Mouse (Mus musculus): ENCODE measurements at regions not wholly inside any gene's neighbourhood (a gene's known extent, or its start where the extent isn't known, plus 50 kb on each side); places are given as distances from the start of the nearest gene placed in this dataset.

DNA sequence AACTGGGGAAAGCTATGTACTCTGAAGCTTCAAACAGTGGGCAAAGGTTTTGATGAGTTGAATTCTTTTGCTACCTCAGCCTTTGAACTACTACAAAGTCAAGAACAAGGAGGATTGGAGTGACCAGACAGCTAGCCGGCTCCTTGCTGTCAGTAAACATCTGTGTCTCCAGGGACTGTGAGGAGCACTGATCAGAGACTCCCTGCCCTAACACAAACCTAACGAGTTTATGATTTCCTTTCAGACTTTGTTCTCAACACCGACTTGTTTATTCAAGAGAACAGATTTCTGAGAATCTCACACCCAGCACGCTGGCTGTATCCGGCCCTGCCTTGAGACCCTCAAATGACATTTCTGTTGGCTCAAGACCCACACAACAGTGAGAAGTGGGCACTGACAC, 154.4 kb downstream of the Irs2 start:
- Histone ChIP-seq H3K36me3 (ENCODE audit: control insufficient read depth, insufficient read depth, low read length) (no peaks in the 10 kb centered on the region), H3K9ac (replicated peaks; ENCODE audit: low read depth, low read length) (no peak overlapping the region), H3K4me3 (ENCODE audit: low read depth, low read length) (no peak overlapping the region), H3K9me3 (ENCODE audit: control insufficient read depth, low read length) (no peaks in the 10 kb centered on the region), H3K4me2 (ENCODE audit: low read depth, low read length) (no peak overlapping the region), H3K4me1 (ENCODE audit: control insufficient read depth, insufficient read depth, low read length) (no peaks in the 10 kb centered on the region), H3K27ac (ENCODE audit: low read depth, low read length) (no peak overlapping the region), H3K27me3 (ENCODE audit: control insufficient read depth, insufficient read depth, low read length) (no peaks in the 10 kb centered on the region)
- no peak for ATAC-seq (ENCODE audit: low read depth)
- 80% methylated on average over 5 of the region's 5 CpGs for WGBS

DNA sequence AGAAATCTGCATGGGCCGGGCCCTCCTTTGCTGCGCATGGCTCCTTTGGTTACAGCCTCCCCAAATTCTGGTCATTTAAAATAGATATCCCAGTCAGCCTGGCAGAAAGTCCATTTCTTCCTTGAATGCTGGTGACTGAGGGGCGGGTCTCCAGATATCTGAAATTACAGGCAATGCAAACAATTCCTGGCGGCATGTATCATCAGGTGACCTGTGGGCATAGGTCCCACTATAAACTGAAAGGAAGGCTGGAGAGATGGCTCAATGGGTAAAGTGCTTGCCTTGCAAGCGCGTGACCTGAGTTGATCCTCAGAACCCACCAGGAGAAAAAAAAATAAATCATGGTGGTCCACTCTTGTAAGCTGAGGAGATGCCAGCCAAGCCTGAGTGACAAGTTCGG, 158.3 kb downstream of the Irs2 start:
- Histone ChIP-seq H3K36me3 (ENCODE audit: control insufficient read depth, insufficient read depth, low read length) (no peaks in the 10 kb centered on the region), H3K4me3 (ENCODE audit: low read depth, low read length) (no peak overlapping the region), H3K27ac (ENCODE audit: low read depth, low read length) (no peak overlapping the region), H3K4me2 (ENCODE audit: low read depth, low read length) (no peak overlapping the region), H3K27me3 (ENCODE audit: control insufficient read depth, insufficient read depth, low read length) (no peaks in the 10 kb centered on the region), H3K9ac (replicated peaks; ENCODE audit: low read depth, low read length) (no peak overlapping the region), H3K4me1 (ENCODE audit: control insufficient read depth, insufficient read depth, low read length) (no peaks in the 10 kb centered on the region), H3K9me3 (ENCODE audit: control insufficient read depth, low read length) (no peaks in the 10 kb centered on the region)
- 91% methylated on average over 7 of the region's 7 CpGs for WGBS
- ATAC-seq (ENCODE audit: low read depth): no peak

DNA sequence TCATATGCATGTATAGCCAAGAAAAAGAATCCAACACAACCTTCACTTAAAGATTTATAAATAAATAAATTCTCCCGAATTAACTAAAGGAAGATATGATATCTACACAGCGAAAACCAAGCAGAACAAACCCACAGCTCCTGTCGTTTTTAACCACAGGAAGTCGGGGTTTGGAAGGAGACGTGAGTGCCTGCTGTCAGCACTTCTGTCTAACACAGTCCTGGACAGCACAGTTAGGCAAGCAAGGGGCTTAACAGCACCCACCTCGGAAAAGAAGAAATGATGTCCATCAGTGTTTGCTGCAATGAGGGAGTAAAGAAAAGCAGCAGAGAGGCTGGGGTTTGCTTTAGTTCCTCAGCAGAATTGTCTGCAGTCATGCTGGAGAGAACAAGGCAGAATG, 162.7 kb downstream of the Irs2 start:
- no peak overlapping the region for H3K9ac ChIP-seq (replicated peaks; ENCODE audit: low read depth, low read length)
- 67% methylated on average over 6 of the region's 6 CpGs for WGBS
- H3K4me1 ChIP-seq (ENCODE audit: control insufficient read depth, insufficient read depth, low read length): no peaks in the 10 kb centered on the region
- no peak overlapping the region for H3K4me3 ChIP-seq (ENCODE audit: low read depth, low read length)
- no peak overlapping the region for H3K4me2 ChIP-seq (ENCODE audit: low read depth, low read length)
- H3K36me3 ChIP-seq (ENCODE audit: control insufficient read depth, insufficient read depth, low read length): no peaks in the 10 kb centered on the region
- H3K9me3 ChIP-seq (ENCODE audit: control insufficient read depth, low read length): no peaks in the 10 kb centered on the region
- no peak for ATAC-seq (ENCODE audit: low read depth)
- no peaks in the 10 kb centered on the region for H3K27me3 ChIP-seq (ENCODE audit: control insufficient read depth, insufficient read depth, low read length)
- no peak overlapping the region for H3K27ac ChIP-seq (ENCODE audit: low read depth, low read length)

DNA sequence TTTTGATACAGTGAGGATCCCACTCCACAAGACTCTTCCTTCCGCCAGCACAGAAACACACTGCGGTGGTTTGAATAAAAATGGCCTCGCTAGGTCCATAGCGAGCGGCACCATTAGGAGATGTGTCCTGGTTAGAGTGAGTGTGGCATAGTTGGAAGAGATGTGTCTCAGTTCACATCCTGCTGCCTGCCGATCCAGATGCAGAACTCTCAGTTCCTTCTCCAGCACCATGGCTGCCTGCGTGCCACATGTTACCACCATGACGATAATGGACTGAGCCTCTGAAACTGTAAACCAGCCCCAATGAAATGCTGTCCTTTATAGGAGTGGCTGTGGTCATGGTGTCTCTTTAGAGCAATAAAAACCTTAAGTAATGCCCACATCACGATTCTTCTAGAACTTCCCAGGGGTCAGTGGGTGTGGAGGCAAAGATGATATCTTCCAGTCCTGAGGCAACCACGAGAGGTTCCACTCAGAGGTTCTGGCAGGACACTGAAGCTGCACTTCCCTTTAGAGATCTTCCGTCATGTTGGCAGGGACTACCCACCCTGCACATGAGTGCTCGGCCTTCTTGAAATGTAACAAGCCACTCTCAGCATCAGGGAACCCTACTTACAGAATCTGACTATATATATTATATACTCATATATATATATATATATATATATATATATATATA, 167.3 kb downstream of the Irs2 start:
- WGBS: 94% methylated on average over 12 of the region's 12 CpGs
- Histone ChIP-seq H3K4me1 (ENCODE audit: control insufficient read depth, insufficient read depth, low read length) (no peaks in the 10 kb centered on the region), H3K36me3 (ENCODE audit: control insufficient read depth, insufficient read depth, low read length) (no peaks in the 10 kb centered on the region), H3K27me3 (ENCODE audit: control insufficient read depth, insufficient read depth, low read length) (no peaks in the 10 kb centered on the region), H3K27ac (ENCODE audit: low read depth, low read length) (no peak overlapping the region), H3K9ac (replicated peaks; ENCODE audit: low read depth, low read length) (no peak overlapping the region), H3K4me3 (ENCODE audit: low read depth, low read length) (no peak overlapping the region), H3K9me3 (ENCODE audit: control insufficient read depth, low read length) (no peaks in the 10 kb centered on the region), H3K4me2 (ENCODE audit: low read depth, low read length) (no peak overlapping the region)
- no peak for ATAC-seq (ENCODE audit: low read depth)

DNA sequence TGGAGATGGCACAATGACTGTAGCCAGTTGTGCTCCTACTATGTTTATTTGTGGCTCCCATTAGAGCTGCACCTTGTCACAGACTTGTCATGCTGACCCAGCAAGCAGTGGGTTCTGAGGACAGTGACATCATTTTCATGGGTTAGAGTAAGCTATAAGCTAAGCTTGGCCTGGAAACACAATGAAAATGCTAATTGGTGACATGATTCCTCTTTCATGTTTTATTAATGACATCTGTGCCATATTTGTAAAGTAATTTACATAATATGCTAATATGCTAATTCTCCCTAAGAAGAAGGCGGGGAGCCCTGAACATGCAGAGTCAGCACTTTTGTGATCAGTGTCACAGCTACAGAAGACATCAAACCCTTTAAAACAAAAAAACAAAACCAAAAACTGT, 168.2 kb downstream of the Irs2 start:
- no peak overlapping the region for H3K9ac ChIP-seq (replicated peaks; ENCODE audit: low read depth, low read length)
- no peak for ATAC-seq (ENCODE audit: low read depth)

DNA sequence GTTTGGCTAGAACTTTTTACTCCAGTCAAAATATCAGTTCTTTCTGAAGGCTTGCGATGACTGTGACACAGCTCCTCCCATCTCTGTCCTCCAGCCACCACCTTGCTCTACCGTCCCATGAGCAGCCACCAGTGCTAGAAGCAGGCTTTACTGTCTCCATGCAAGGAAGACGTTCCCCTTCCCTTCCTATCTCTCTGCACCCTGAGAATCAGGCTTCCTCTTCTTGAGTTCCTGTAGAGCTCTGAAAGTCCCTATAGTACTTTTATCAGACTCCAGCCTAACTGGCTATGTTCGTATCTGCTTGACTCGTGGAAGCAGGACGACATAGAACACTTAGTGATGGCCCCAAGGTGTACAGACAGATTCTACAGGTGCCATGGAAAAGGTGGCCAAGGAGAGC, 173.2 kb downstream of the Irs2 start:
- no peak overlapping the region for H3K9ac ChIP-seq (replicated peaks; ENCODE audit: low read depth, low read length)
- no peak for ATAC-seq (ENCODE audit: low read depth)
- no peaks in the 10 kb centered on the region for H3K4me1 ChIP-seq (ENCODE audit: control insufficient read depth, insufficient read depth, low read length)
- no peak overlapping the region for H3K27ac ChIP-seq (ENCODE audit: low read depth, low read length)
- no peaks in the 10 kb centered on the region for H3K27me3 ChIP-seq (ENCODE audit: control insufficient read depth, insufficient read depth, low read length)
- 91% methylated on average over 6 of the region's 6 CpGs for WGBS
- no peaks in the 10 kb centered on the region for H3K9me3 ChIP-seq (ENCODE audit: control insufficient read depth, low read length)
- no peak overlapping the region for H3K4me3 ChIP-seq (ENCODE audit: low read depth, low read length)
- no peak overlapping the region for H3K4me2 ChIP-seq (ENCODE audit: low read depth, low read length)
- H3K36me3 ChIP-seq (ENCODE audit: control insufficient read depth, insufficient read depth, low read length): no peaks in the 10 kb centered on the region

More for the DNA sequence above, 168.2 kb downstream of the Irs2 start:
- no peaks in the 10 kb centered on the region for H3K27me3 ChIP-seq (ENCODE audit: control insufficient read depth, insufficient read depth, low read length)
- no peaks in the 10 kb centered on the region for H3K9me3 ChIP-seq (ENCODE audit: control insufficient read depth, low read length)
- WGBS: 62% methylated on average over 1 of the region's 1 CpGs
- H3K4me1 ChIP-seq (ENCODE audit: control insufficient read depth, insufficient read depth, low read length): no peaks in the 10 kb centered on the region
- no peaks in the 10 kb centered on the region for H3K36me3 ChIP-seq (ENCODE audit: control insufficient read depth, insufficient read depth, low read length)
- H3K4me3 ChIP-seq (ENCODE audit: low read depth, low read length): no peak overlapping the region
- no peak overlapping the region for H3K27ac ChIP-seq (ENCODE audit: low read depth, low read length)
- no peak overlapping the region for H3K4me2 ChIP-seq (ENCODE audit: low read depth, low read length)

DNA sequence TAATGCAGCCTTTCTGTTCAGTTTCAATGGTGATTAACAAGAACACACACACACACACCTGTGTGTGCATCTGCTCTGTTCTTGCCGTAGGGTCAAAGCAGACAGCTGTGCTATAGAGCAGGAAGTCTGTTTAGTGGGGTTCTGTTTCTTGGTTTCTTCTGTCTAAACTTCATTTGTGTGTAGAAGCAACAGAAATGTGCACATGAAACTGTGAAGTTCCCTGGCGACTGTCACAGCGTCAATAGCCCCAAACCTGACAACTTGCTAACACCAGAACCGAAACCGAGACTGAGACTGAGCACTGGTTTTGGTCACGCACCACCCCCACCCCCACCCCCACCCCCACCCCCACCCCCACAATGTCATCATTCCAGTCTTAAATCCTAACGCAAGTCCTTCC, 176.4 kb downstream of the Irs2 start:
- 90% methylated on average over 7 of the region's 7 CpGs for WGBS
- H3K4me2 ChIP-seq (ENCODE audit: low read depth, low read length): no peak overlapping the region
- no peaks in the 10 kb centered on the region for H3K36me3 ChIP-seq (ENCODE audit: control insufficient read depth, insufficient read depth, low read length)
- no peak overlapping the region for H3K9ac ChIP-seq (replicated peaks; ENCODE audit: low read depth, low read length)
- H3K9me3 ChIP-seq (ENCODE audit: control insufficient read depth, low read length): no peaks in the 10 kb centered on the region
- no peak for ATAC-seq (ENCODE audit: low read depth)
- H3K4me3 ChIP-seq (ENCODE audit: low read depth, low read length): no peak overlapping the region
- H3K27me3 ChIP-seq (ENCODE audit: control insufficient read depth, insufficient read depth, low read length): no peaks in the 10 kb centered on the region
- H3K27ac ChIP-seq (ENCODE audit: low read depth, low read length): no peak overlapping the region
- no peaks in the 10 kb centered on the region for H3K4me1 ChIP-seq (ENCODE audit: control insufficient read depth, insufficient read depth, low read length)

DNA sequence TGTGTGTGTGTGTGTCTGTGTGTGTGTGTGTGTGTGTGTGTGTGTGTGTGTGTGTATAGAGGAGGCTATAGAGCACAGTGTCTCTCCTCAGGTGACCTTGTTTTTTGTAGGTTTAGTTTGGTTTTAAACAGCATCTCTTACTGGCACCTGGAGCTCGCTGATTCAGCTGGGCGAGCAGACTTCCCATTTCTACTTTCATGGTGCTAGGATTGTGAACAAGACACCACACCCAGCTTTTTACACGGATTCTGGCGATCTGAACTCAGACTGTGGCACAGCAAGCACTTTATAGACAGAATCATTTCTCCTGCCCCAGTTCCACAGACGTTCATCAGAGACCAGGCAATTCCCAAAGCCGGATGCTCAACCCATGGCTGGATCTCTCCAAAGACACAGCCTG, 177.0 kb downstream of the Irs2 start:
- H3K27ac ChIP-seq (ENCODE audit: low read depth, low read length): no peak overlapping the region
- 84% methylated on average over 6 of the region's 6 CpGs for WGBS
- ATAC-seq (ENCODE audit: low read depth): no peak
- H3K4me2 ChIP-seq (ENCODE audit: low read depth, low read length): no peak overlapping the region
- H3K36me3 ChIP-seq (ENCODE audit: control insufficient read depth, insufficient read depth, low read length): no peaks in the 10 kb centered on the region
- no peak overlapping the region for H3K4me3 ChIP-seq (ENCODE audit: low read depth, low read length)
- no peaks in the 10 kb centered on the region for H3K4me1 ChIP-seq (ENCODE audit: control insufficient read depth, insufficient read depth, low read length)
- no peak overlapping the region for H3K9ac ChIP-seq (replicated peaks; ENCODE audit: low read depth, low read length)
- no peaks in the 10 kb centered on the region for H3K27me3 ChIP-seq (ENCODE audit: control insufficient read depth, insufficient read depth, low read length)
- no peaks in the 10 kb centered on the region for H3K9me3 ChIP-seq (ENCODE audit: control insufficient read depth, low read length)

DNA sequence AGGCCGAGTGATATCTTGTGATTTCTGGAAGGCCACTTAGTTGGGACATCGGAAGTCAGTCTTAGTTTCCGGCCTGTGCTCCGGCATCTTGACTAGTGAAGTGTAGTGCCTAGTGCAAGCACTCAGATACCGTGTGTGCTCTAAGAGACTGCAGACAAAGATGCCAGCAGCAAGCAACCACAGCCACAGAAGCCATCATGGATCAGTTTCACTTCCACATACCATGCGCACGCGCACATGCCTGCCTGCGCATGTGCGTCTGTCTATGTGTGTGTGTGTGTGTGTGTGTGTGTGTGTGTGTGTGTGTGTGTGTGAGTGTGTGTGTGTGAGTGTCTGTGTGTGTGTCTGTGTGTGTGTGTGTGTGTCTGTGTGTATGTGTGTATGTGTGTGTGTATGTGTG, 177.4 kb downstream of the Irs2 start:
- 94% methylated on average over 10 of the region's 10 CpGs for WGBS
- Histone ChIP-seq H3K4me3 (ENCODE audit: low read depth, low read length) (no peak overlapping the region), H3K9ac (replicated peaks; ENCODE audit: low read depth, low read length) (no peak overlapping the region), H3K36me3 (ENCODE audit: control insufficient read depth, insufficient read depth, low read length) (no peaks in the 10 kb centered on the region), H3K27ac (ENCODE audit: low read depth, low read length) (no peak overlapping the region), H3K27me3 (ENCODE audit: control insufficient read depth, insufficient read depth, low read length) (no peaks in the 10 kb centered on the region), H3K4me2 (ENCODE audit: low read depth, low read length) (no peak overlapping the region), H3K9me3 (ENCODE audit: control insufficient read depth, low read length) (no peaks in the 10 kb centered on the region), H3K4me1 (ENCODE audit: control insufficient read depth, insufficient read depth, low read length) (no peaks in the 10 kb centered on the region)
- no peak for ATAC-seq (ENCODE audit: low read depth)
